Mouse (Mus musculus): ENCODE data around the gene Nav3.

Nav3 gene

DNA sequence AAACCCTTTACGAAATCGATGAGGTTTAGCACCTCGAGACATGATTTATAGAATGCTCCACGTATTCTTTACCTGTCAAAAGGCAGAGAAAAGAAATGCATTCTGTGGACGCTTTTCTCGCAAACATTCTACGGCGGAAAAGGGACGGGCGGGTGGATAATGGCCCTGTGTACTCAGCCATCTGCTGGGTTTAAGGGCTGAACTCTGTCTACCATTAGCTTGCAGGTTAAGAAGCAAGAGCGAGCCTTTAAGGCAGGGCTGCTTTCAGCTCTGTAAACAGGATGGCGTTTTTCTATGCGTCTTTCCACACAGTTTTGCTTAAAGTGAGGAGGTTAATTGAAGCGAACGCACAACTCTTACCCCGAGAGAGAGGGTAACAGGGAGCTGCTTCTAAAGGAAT, 818.3 kb downstream of the Nav3 start:
- DNase-seq, result no peak

Data from retina, postnatal 1 day (tissue).